Mouse (Mus musculus) embryonic facial prominence, embryonic 14.5 days (tissue): Measurements from ENCODE around the gene Twsg1. TPM values are rescaled to one million over a fixed set of nuclear protein-coding genes. Genes with fewer than 3 reads are reported as not detected.
A peak's percentile ranks its signal among the peaks of the same experiment; 100 is the strongest.

ENCODE experiments used
- ATAC-seq: fragments of 200-750 bp; cut with Nextera tagmentation; 2 replicates; pipeline ENCODE4 v1.8.0; 2017; ENCODE audit warnings: low read depth, moderate number of reproducible peaks, moderate TSS enrichment
- DNase-seq: peaks from one replicate; pipeline ENCODE4 v3.0.0-alpha.2; 2015; ENCODE audit warnings: low spot score
- H3K27ac ChIP-seq: fragments of 300-500 bp; sonication (generic); replicated peaks from 2 replicates; pipeline ENCODE4 v1.5.1; 2014; ENCODE audit warnings: low read depth, mild to moderate bottlenecking, low read length, moderate library complexity
- H3K27me3 ChIP-seq: fragments of 300-500 bp; sonication (generic); replicated peaks from 2 replicates; pipeline ENCODE4 v1.6.1; 2014; ENCODE audit warnings: low read length; ENCODE audit not compliant: control insufficient read depth, insufficient read depth
- H3K36me3 ChIP-seq: fragments of 300-500 bp; sonication (generic); 2 replicates; pipeline ENCODE4 v1.6.1; 2014; ENCODE audit warnings: low read length, mixed read lengths; ENCODE audit not compliant: control insufficient read depth, insufficient read depth
- H3K4me1 ChIP-seq: fragments of 300-500 bp; sonication (generic); 2 replicates; pipeline ENCODE4 v1.6.1; 2014; ENCODE audit warnings: antibody characterized with exemption, low read length; ENCODE audit not compliant: control insufficient read depth, insufficient read depth
- H3K4me2 ChIP-seq: fragments of 300-500 bp; sonication (generic); 2 replicates; pipeline ENCODE4 v1.6.1; 2014; ENCODE audit warnings: low read depth, mild to moderate bottlenecking, low read length, moderate library complexity, mixed read lengths
- H3K4me3 ChIP-seq: fragments of 300-500 bp; sonication (generic); 2 replicates; pipeline ENCODE4 v1.5.1; 2014; ENCODE audit warnings: low read depth, mild to moderate bottlenecking, low read length
- H3K9ac ChIP-seq: fragments of 300-500 bp; sonication (generic); 2 replicates; pipeline ENCODE4 v1.6.1; 2014; ENCODE audit warnings: low read depth, mild to moderate bottlenecking, low read length, moderate library complexity, mixed read lengths
- H3K9me3 ChIP-seq: fragments of 300-500 bp; sonication (generic); 2 replicates; pipeline ENCODE4 v1.6.1; 2016; ENCODE audit warnings: low read length; ENCODE audit not compliant: control insufficient read depth
- WGBS: fragments of 180-500 bp; shearing (Covaris S2); extraction: QIAGEN DNeasy Blood & Tissue Kit; methylation state at CpG from one replicate; pipeline ENCODE4 v1.1.7; 2014; 5-methylcytosine and 5-hydroxymethylcytosine counted together
- polyA plus RNA-seq: library from polyadenylated mRNA; unstranded; fragments of >200 nt; fragmentation: Nextera tagmentation; extraction: Ambion mirVana; gene quantifications from 2 replicates; pipeline ENCODE4 v1.2.1, GENCODE M21; 2014

Gene Twsg1
- polyA plus RNA-seq, 1 experiment from 2014 or later, result 144 TPM

GRCm38 (mm10) chr17:65877026-65877425 is 74.0 kb downstream of the Twsg1 start:
- H3K9ac ChIP-seq, result no peak overlapping the region
- H3K27ac ChIP-seq, result no peak overlapping the region
- H3K27me3 ChIP-seq, result no peaks in the 10 kb centered on the region
- no peak for ATAC-seq
- no peak overlapping the region for H3K4me2 ChIP-seq
- 51% methylated on average over 6 of the region's 6 CpGs for WGBS
- H3K9me3 ChIP-seq, result no peaks in the 10 kb centered on the region
- H3K36me3 ChIP-seq, result no peaks in the 10 kb centered on the region
- DNase-seq, result no peak
- H3K4me1 ChIP-seq, result peaks cover 10% of the 10 kb centered on the region; the same call in 1 of the 2 replicates
- no peak overlapping the region for H3K4me3 ChIP-seq

GRCm38 (mm10) chr17:65873834-65874233 is 77.2 kb downstream of the Twsg1 start:
- ATAC-seq, result no peak
- Histone ChIP-seq H3K4me3 (no peak overlapping the region), H3K9me3 (no peaks in the 10 kb centered on the region), H3K4me1 (peaks cover 17% of the 10 kb centered on the region; the same call in 1 of the 2 replicates), H3K27ac (no peak overlapping the region), H3K27me3 (no peaks in the 10 kb centered on the region), H3K4me2 (no peak overlapping the region), H3K9ac (no peak overlapping the region), H3K36me3 (no peaks in the 10 kb centered on the region)
- DNase-seq, result no peak
- WGBS, result 88% methylated on average over 11 of the region's 11 CpGs

DNA sequence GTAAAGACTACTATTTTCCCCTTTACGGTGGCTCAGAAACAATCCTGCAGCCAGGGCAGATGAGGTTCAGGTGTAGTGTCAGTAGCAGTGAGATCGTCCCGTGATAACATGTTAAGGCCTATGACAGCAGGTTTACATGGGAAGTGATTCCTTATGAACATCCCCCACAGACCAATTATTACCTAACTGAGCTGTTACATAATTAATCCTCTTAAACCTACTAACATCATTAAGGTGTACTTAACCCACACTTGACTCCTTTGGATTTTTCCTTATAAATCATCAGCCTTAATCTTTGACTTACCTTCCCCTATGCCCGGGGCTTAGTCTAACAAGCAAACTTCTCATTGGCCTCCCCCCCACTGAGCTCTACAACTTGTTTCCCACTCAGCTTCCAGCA is 77.9 kb downstream of the Twsg1 start:
- Histone ChIP-seq H3K4me3 (no peak overlapping the region), H3K4me1 (peaks cover 17% of the 10 kb centered on the region; the same call in 1 of the 2 replicates), H3K9me3 (no peaks in the 10 kb centered on the region), H3K27ac (no peak overlapping the region), H3K27me3 (no peaks in the 10 kb centered on the region), H3K36me3 (no peaks in the 10 kb centered on the region), H3K4me2 (no peak overlapping the region), H3K9ac (no peak overlapping the region)
- WGBS, result 86% methylated on average over 4 of the region's 4 CpGs
- no peak for ATAC-seq
- no peak for DNase-seq

DNA sequence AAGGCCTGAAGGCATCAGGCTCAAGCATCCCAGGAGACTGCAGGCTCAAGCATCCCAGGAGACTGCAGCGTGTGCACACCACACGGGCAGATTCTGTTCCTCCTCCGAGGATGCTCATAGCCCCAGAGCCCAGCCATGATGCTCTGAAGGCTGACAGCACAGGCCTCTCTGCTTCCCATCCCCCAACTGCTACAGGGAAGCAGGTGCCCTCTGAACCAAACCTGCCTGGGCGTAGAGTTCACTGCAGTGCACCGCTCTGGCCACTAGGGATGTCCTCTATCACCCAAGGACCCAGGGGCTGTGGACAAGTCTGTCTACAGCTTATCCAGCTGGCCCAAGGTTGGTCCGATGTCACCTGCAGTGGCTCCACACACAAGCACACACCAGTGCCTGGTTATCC is 78.4 kb downstream of the Twsg1 start:
- peak; percentile 23 for DNase-seq
- ATAC-seq, result peak; percentile 66
- no peak overlapping the region for H3K9ac ChIP-seq
- H3K27ac ChIP-seq, result peak overlapping the region; percentile 39; the same call in 1 of the 2 replicates
- H3K36me3 ChIP-seq, result no peaks in the 10 kb centered on the region
- no peak overlapping the region for H3K4me2 ChIP-seq
- no peaks in the 10 kb centered on the region for H3K9me3 ChIP-seq
- no peaks in the 10 kb centered on the region for H3K27me3 ChIP-seq
- WGBS, result 52% methylated on average over 3 of the region's 6 CpGs
- peaks cover 17% of the 10 kb centered on the region; the same call in 1 of the 2 replicates for H3K4me1 ChIP-seq
- no peak overlapping the region for H3K4me3 ChIP-seq

DNA sequence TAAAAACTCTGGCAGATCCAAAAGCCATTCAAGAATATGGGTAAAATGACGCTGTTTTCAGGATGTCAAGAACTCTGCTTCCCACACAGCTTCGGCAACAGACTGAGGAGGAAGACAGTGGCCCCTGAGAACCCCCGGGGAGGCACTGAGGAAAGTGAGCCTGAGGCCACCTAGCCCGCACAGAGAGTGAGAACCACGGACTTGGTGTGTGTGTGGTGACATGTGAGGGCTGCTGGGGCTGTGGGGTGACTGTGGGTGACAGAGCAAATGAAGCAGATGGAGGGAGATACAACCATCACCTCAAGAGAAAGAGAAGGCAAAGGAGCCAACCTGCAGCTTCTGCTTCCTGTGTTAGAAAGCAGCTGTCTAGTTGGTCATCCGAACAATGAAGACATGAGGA is 79.0 kb downstream of the Twsg1 start:
- H3K4me2 ChIP-seq, result no peak overlapping the region
- no peak for ATAC-seq
- peak overlapping the region; percentile 11; the same call in 1 of the 2 replicates for H3K9ac ChIP-seq

More for the DNA sequence above, 79.0 kb downstream of the Twsg1 start:
- DNase-seq, result no peak
- 41% methylated on average over 6 of the region's 6 CpGs for WGBS
- Histone ChIP-seq H3K27me3 (no peaks in the 10 kb centered on the region), H3K9me3 (no peaks in the 10 kb centered on the region), H3K36me3 (peaks cover 3% of the 10 kb centered on the region; the same call in 1 of the 2 replicates), H3K4me1 (peaks cover 17% of the 10 kb centered on the region; the same call in 1 of the 2 replicates), H3K27ac (peak overlapping the region; percentile 39; the same call in 1 of the 2 replicates), H3K4me3 (no peak overlapping the region)

Other genes with a start within 250 kb of the Twsg1 start
- 57.6 and 63.5 TPM in 2 replicates for gene Rab31, start 178.5 kb downstream of the Twsg1 start, polyA plus RNA-seq
- gene Ppp4r1, start 168.7 kb downstream of the Twsg1 start, polyA plus RNA-seq, result 39.5 and 43.3 TPM in 2 replicates
- 88.9 and 95.6 TPM in 2 replicates for gene Ralbp1, start 65.4 kb downstream of the Twsg1 start, polyA plus RNA-seq
- 24.9 and 25.2 TPM in 2 replicates for gene Ankrd12, start 125.9 kb upstream of the Twsg1 start, polyA plus RNA-seq
- gene Ndufv2, start 150.3 kb upstream of the Twsg1 start, polyA plus RNA-seq, result 338 and 361 TPM in 2 replicates
- 35.1 and 37.6 TPM in 2 replicates for gene Washc1, start 160.3 kb upstream of the Twsg1 start, polyA plus RNA-seq
- gene Ddx11, start 172.3 kb upstream of the Twsg1 start, polyA plus RNA-seq, result 11.1 and 12.0 TPM in 2 replicates